Mouse (Mus musculus) testis, adult 2 months (tissue): ENCODE data around the gene Cox7a2.

Source experiments
- CTCF ChIP-seq: fragments of 200-500 bp; IDR thresholded peaks from 2 replicates; pipeline ENCODE4 v1.5.1; 2012; ENCODE audit warnings: low read depth, mild to moderate bottlenecking, inconsistent platforms, low read length, moderate library complexity; ENCODE audit not compliant: control insufficient read depth, insufficient read depth, insufficient replicate concordance
- POLR2A ChIP-seq: fragments of 200-500 bp; IDR thresholded peaks from 2 replicates; pipeline ENCODE4 v1.6.1; 2012; ENCODE audit warnings: low read depth, mild to moderate bottlenecking, inconsistent platforms, low read length, moderate library complexity; ENCODE audit not compliant: control insufficient read depth

DNA sequence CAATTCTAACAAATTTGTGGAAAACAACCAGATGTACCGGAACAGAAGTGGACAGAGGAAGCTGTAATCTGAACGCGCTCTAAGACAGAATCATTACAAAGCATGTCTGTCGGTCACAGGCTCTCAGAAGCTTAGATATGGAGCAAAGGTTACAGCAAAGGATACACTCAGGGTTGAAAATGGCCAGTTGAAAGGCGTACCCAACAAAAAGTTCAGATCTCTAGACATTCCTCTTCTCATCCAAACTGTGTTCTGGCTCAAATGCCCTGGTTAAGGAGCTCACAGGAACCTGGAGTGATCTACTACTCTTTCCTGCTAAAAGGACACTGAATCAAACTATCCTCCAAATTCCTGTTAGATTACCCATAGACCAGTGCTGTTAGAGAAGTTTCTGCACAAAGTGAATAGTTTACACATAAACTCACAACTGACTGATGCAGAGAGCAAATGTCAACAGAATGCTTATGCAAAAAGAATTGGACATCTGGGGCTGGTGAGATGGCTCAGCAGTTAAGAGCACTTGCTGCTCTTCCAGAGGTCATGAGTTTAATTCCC lies 7.4 kb upstream of the Cox7a2 start:
- TF ChIP-seq POLR2A = no peak
- TF ChIP-seq CTCF = no peak
